Mouse (Mus musculus): Measurements from ENCODE around the gene Notch1.

GRCm38 (mm10) chr2:26470967-26471366, 45.5 kb downstream of the Notch1 start:
- TF ChIP-seq CEBPB (IDR thresholded peaks at IDR 0.05; ENCODE audit: low read depth), result no peak
- no peak for TF ChIP-seq MAX (IDR thresholded peaks at IDR 0.05)
- no peak for TF ChIP-seq CTCF (IDR thresholded peaks at IDR 0.05; ENCODE audit: control insufficient read depth, insufficient read depth, insufficient read length)
- TF ChIP-seq USF1 (IDR thresholded peaks at IDR 0.05; ENCODE audit: low read depth), result no peak
